Mouse (Mus musculus) lung, adult 2 months (tissue): ENCODE measurements around the gene Gm20388.

Experiments used
- CTCF ChIP-seq: fragments of 200-500 bp; IDR thresholded peaks from 2 replicates; pipeline ENCODE4 v1.5.1; 2011; ENCODE audit warnings: mild to moderate bottlenecking, low read length, control low read depth; ENCODE audit not compliant: insufficient read depth
- POLR2A ChIP-seq: fragments of 200-500 bp; IDR thresholded peaks from 2 replicates; pipeline ENCODE4 v1.6.1; 2011; ENCODE audit warnings: low read depth, mild to moderate bottlenecking, control low read depth, low read length, borderline replicate concordance; ENCODE audit errors: extremely low read depth

DNA sequence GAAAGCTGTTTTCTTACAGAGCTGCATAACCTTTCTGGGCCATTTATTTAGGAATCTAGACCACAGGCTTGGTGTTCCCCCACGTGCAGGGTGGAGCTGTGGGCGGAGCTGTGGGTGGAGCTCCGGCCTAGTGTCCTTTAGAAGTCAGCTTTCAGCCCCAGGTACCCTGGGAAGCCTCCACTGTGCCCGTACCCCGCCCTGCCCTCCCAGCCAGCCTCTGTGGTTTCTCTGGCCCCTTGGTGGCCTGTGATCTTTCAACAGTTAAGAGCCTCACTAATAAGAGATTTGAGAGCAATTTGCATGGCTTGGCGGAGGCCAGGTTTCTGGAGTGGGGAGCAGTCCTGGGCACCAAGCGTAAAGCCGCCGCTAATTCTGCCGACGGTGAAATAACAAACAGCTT lies 979.4 kb downstream of the Gm20388 start:
- TF ChIP-seq CTCF (no peak), POLR2A (no peak)
